Mouse (Mus musculus): ENCODE results near the gene Gje1.

DNA sequence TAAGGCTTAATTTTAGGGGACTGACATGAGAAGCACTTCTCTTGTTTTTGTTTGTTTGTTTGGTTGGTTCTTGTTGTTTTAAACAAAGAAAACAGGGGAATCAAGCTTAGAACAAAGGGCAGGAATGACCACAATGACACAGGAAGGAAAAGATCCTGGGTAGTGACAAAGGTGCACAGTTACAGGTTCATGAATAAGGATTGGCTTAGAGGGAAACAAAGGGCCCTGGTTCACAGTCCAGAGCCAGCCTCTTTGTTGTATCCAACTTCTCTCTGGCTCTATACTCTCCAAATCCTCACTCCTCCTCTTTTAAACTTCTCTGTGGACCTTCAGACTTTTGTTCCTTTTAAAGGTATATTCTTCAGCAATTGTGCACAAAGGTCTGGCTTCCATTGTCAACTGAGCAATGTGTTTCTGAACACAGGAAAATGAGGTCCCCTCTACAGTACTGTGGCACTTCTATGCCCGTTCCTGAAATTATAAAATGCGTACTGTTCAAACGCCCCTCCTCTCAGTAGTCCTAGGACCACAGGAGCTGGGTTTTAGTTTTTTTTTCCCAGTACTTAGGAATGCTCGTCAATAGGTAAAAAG is 14.1 kb downstream of the Gje1 start:
- no peak for TF ChIP-seq CTCF (IDR thresholded peaks at IDR 0.05; ENCODE audit: low read depth, low read length)
- no peak for TF ChIP-seq POLR2A (IDR thresholded peaks at IDR 0.05; ENCODE audit: borderline replicate concordance, low read depth, low read length)

All from bone marrow macrophage, adult 2 months (primary cell).